Mouse (Mus musculus): ENCODE results near the gene Caln1. TPM values are rescaled to one million over a fixed set of nuclear protein-coding genes. Genes with fewer than 3 reads are reported as not detected.
A peak's percentile ranks its signal among the peaks of the same experiment; 100 is the strongest.

The Caln1 gene
- polyA plus RNA-seq, 1 experiment from 2014 or later: 0.21 TPM

- H3K27ac ChIP-seq: no peak overlapping the region
- 79% methylated on average over 7 of the region's 7 CpGs for WGBS
- no peak for DNase-seq (ENCODE audit: low spot score)
Observed at GRCm38 (mm10) chr5:130344999-130345398, 24.3 kb upstream of the Caln1 start.

GRCm38 (mm10) chr5:130345871-130346270 is 23.4 kb upstream of the Caln1 start:
- 93% methylated on average over 2 of the region's 2 CpGs for WGBS
- no peaks in the 10 kb centered on the region for H3K4me1 ChIP-seq

More at GRCm38 (mm10) chr5:130344999-130345398, 24.3 kb upstream of the Caln1 start:
- Histone ChIP-seq H3K36me3 (peaks cover 31% of the 10 kb centered on the region), H3K4me3 (no peak overlapping the region), H3K4me1 (no peaks in the 10 kb centered on the region), H3K9me3 (no peaks in the 10 kb centered on the region; the same call in none of the 2 replicates), H3K27me3 (ENCODE audit: insufficient read depth, poor library complexity, severe bottlenecking) (no peaks in the 10 kb centered on the region)

GRCm38 (mm10) chr5:130355223-130355622 is 14.0 kb upstream of the Caln1 start:
- Histone ChIP-seq H3K4me3 (no peak overlapping the region), H3K27ac (no peak overlapping the region), H3K9me3 (no peaks in the 10 kb centered on the region), H3K4me1 (no peaks in the 10 kb centered on the region), H3K36me3 (no peaks in the 10 kb centered on the region), H3K27me3 (ENCODE audit: insufficient read depth, poor library complexity, severe bottlenecking) (no peaks in the 10 kb centered on the region)
- DNase-seq (ENCODE audit: low spot score): no peak
- 53% methylated on average over 7 of the region's 7 CpGs for WGBS

More at GRCm38 (mm10) chr5:130345871-130346270, 23.4 kb upstream of the Caln1 start:
- Histone ChIP-seq H3K9me3 (no peaks in the 10 kb centered on the region; the same call in none of the 2 replicates), H3K4me3 (no peak overlapping the region), H3K27me3 (ENCODE audit: insufficient read depth, poor library complexity, severe bottlenecking) (no peaks in the 10 kb centered on the region), H3K36me3 (peaks cover 22% of the 10 kb centered on the region), H3K27ac (no peak overlapping the region)
- DNase-seq (ENCODE audit: low spot score): no peak

- no peak for DNase-seq (ENCODE audit: low spot score)
- H3K4me3 ChIP-seq: no peak overlapping the region
- no peaks in the 10 kb centered on the region for H3K9me3 ChIP-seq
- no peak overlapping the region for H3K27ac ChIP-seq
- H3K36me3 ChIP-seq: no peaks in the 10 kb centered on the region
- no peaks in the 10 kb centered on the region for H3K27me3 ChIP-seq (ENCODE audit: insufficient read depth, poor library complexity, severe bottlenecking)
- 67% methylated on average over 4 of the region's 4 CpGs for WGBS
- H3K4me1 ChIP-seq: no peaks in the 10 kb centered on the region
Observed at GRCm38 (mm10) chr5:130363111-130363510, 6.1 kb upstream of the Caln1 start.

- DNase-seq (ENCODE audit: low spot score): no peak
- WGBS: 38% methylated on average over 3 of the region's 3 CpGs
- no peaks in the 10 kb centered on the region for H3K36me3 ChIP-seq
- no peak overlapping the region for H3K4me3 ChIP-seq
- H3K27me3 ChIP-seq (ENCODE audit: insufficient read depth, poor library complexity, severe bottlenecking): no peaks in the 10 kb centered on the region
- H3K9me3 ChIP-seq: no peaks in the 10 kb centered on the region
- H3K27ac ChIP-seq: no peak overlapping the region
- no peaks in the 10 kb centered on the region for H3K4me1 ChIP-seq
Observed at GRCm38 (mm10) chr5:130363773-130364172, 5.5 kb upstream of the Caln1 start.

GRCm38 (mm10) chr5:130368236-130368635 is 1.0 kb upstream of the Caln1 start:
- Histone ChIP-seq H3K27me3 (ENCODE audit: insufficient read depth, poor library complexity, severe bottlenecking) (no peaks in the 10 kb centered on the region), H3K4me3 (no peak overlapping the region), H3K4me1 (no peaks in the 10 kb centered on the region), H3K9me3 (no peaks in the 10 kb centered on the region), H3K27ac (no peak overlapping the region), H3K36me3 (no peaks in the 10 kb centered on the region)
- WGBS: 75% methylated on average over 6 of the region's 6 CpGs
- no peak for DNase-seq (ENCODE audit: low spot score)

- Histone ChIP-seq H3K9me3 (no peaks in the 10 kb centered on the region), H3K4me3 (no peak overlapping the region), H3K4me1 (0 out of 2 replicates have a peak, but pooled peaks cover 3% of the 10 kb centered on the region), H3K27ac (no peak overlapping the region), H3K36me3 (no peaks in the 10 kb centered on the region), H3K27me3 (ENCODE audit: insufficient read depth, poor library complexity, severe bottlenecking) (no peaks in the 10 kb centered on the region)
- DNase-seq (ENCODE audit: low spot score): no peak
- 89% methylated on average over 3 of the region's 3 CpGs for WGBS
Observed at GRCm38 (mm10) chr5:130375411-130375810, 6.2 kb downstream of the Caln1 start.

- Histone ChIP-seq H3K4me1 (peaks cover 11% of the 10 kb centered on the region), H3K9me3 (no peaks in the 10 kb centered on the region), H3K27me3 (ENCODE audit: insufficient read depth, poor library complexity, severe bottlenecking) (no peaks in the 10 kb centered on the region), H3K36me3 (no peaks in the 10 kb centered on the region), H3K4me3 (peak within 1 kb of the TSS; percentile 43), H3K27ac (0 out of 2 replicates have a peak within 1 kb of the TSS, but pooled peaks have one; percentile 25)
- 7% methylated on average over 13 of the region's 13 CpGs for WGBS
- no peak for DNase-seq (ENCODE audit: low spot score)
Observed at GRCm38 (mm10) chr5:130384222-130384912, 15.1 kb downstream of the Caln1 start, which contains the start of gene A330070K13Rik. Gene A330070K13Rik (minus strand): TSS chr5:130384631.

GRCm38 (mm10) chr5:130386418-130386817 is 17.2 kb downstream of the Caln1 start:
- Histone ChIP-seq H3K4me1 (peaks cover 11% of the 10 kb centered on the region), H3K9me3 (no peaks in the 10 kb centered on the region; the same call in 1 of the 2 replicates), H3K27ac (no peak overlapping the region), H3K27me3 (ENCODE audit: insufficient read depth, poor library complexity, severe bottlenecking) (no peaks in the 10 kb centered on the region), H3K36me3 (no peaks in the 10 kb centered on the region), H3K4me3 (no peak overlapping the region)
- 68% methylated on average over 7 of the region's 7 CpGs for WGBS
- DNase-seq (ENCODE audit: low spot score): no peak

- Histone ChIP-seq H3K36me3 (no peaks in the 10 kb centered on the region), H3K4me1 (no peaks in the 10 kb centered on the region), H3K4me3 (no peak overlapping the region), H3K27me3 (ENCODE audit: insufficient read depth, poor library complexity, severe bottlenecking) (no peaks in the 10 kb centered on the region), H3K27ac (no peak overlapping the region), H3K9me3 (no peaks in the 10 kb centered on the region; the same call in 1 of the 2 replicates)
- no peak for DNase-seq (ENCODE audit: low spot score)
- 41% methylated on average over 8 of the region's 8 CpGs for WGBS
Observed at GRCm38 (mm10) chr5:130393618-130394355, 24.5 kb downstream of the Caln1 start.

GRCm38 (mm10) chr5:130394386-130394785 is 25.1 kb downstream of the Caln1 start:
- WGBS: 74% methylated on average over 8 of the region's 8 CpGs
- DNase-seq (ENCODE audit: low spot score): no peak
- no peaks in the 10 kb centered on the region for H3K4me1 ChIP-seq
- no peak overlapping the region for H3K4me3 ChIP-seq
- no peaks in the 10 kb centered on the region for H3K27me3 ChIP-seq (ENCODE audit: insufficient read depth, poor library complexity, severe bottlenecking)
- no peak overlapping the region for H3K27ac ChIP-seq
- no peaks in the 10 kb centered on the region for H3K36me3 ChIP-seq
- no peaks in the 10 kb centered on the region; the same call in 1 of the 2 replicates for H3K9me3 ChIP-seq

- no peak for DNase-seq (ENCODE audit: low spot score)
- 69% methylated on average over 6 of the region's 6 CpGs for WGBS
- H3K36me3 ChIP-seq: no peaks in the 10 kb centered on the region
- H3K9me3 ChIP-seq: no peaks in the 10 kb centered on the region; the same call in 1 of the 2 replicates
- no peak overlapping the region for H3K4me3 ChIP-seq
- H3K4me1 ChIP-seq: no peaks in the 10 kb centered on the region
- no peak overlapping the region for H3K27ac ChIP-seq
- no peaks in the 10 kb centered on the region for H3K27me3 ChIP-seq (ENCODE audit: insufficient read depth, poor library complexity, severe bottlenecking)
Observed at GRCm38 (mm10) chr5:130395142-130395541, 25.9 kb downstream of the Caln1 start.

Data from heart, embryonic 10.5 days (tissue).